Mouse (Mus musculus) gastrocnemius, postnatal 14 days (tissue): ENCODE measurements around the gene Lrrtm3. TPM values are rescaled to one million over a fixed set of nuclear protein-coding genes. Genes with fewer than 3 reads are reported as not detected.

Source experiments
- DNase-seq: peaks from one replicate; pipeline ENCODE4 v3.0.0; 2021; ENCODE audit warnings: mixed read lengths
- intact Hi-C: fragments of 180-260 bp; cut with DNase I; formaldehyde crosslinking; loops from one replicate; pipeline ENCODE4 v1.15.1; 2025; ENCODE audit warnings: low total_unique reads
- long read RNA-seq, 2 experiments: library from polyadenylated mRNA; stranded (forward); transcript quantifications; one replicate each; pipeline ENCODE4 v2.0.0; 2021
- total RNA-seq, 2 experiments: library from RNA; stranded (reverse); gene quantifications; 2 replicates each; pipeline ENCODE4 v1.2.3; 2021

Gene Lrrtm3
- under 1 TPM in 1 of 2 experiments, not detected in 1; 0.51 TPM for total RNA-seq
- long read RNA-seq, experiment 1, partial matches to known transcripts: 1 of 4 reads
- long read RNA-seq, experiment 1, other reads (novel, unspliced or antisense): 3 of 4 reads
- long read RNA-seq, experiment 2, partial matches to known transcripts: 0 of 2 reads
- long read RNA-seq, experiment 2, other reads (novel, unspliced or antisense): 1 of 2 reads

DNA sequence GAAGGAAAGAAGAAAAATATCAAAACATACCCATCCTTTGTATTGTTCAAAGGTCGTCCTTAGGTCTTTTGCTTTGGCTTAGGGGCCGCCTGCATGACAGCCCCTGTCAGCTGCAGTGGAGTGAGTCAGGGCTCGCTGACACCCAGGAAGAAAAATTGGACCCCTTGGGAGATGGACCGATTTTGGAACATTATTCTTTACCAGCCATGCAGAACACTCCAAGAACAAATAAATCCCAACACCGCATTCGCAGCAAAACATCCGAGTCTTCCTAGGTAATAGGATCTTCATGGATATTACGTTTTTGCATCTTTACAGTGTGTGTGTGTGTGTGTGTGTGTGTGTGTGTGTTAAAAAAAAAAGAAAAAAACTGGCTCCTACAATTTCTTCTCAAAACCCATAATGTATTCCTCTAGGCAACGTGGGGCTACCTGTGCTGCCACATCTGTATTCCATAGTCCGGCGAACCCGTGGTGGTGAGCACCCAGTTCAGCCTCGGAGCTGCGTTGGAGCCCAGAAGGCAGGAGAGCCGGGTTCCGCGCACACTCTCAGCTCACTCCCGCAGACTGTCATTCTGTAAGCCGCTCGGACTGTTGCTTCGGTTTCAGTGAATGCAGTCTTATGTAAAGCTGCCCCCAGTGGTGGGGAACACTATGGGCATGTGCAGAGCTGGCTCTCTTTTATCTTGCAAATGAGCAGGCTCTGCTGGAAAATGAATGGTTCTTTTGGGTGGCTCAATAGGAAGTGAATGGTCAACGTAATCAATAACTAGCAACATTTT lies at the start of gene Lrrtm3:
TSS of gene Lrrtm3 (minus strand) at position 598 of the 781 bp plus-strand sequence.
- peak; percentile 25 for DNase-seq
- intact Hi-C loops: loop anchor here (10.0 kb wide), 1 partner anchor 185 kb away; no protein-coding TSS in a partner anchor

DNA sequence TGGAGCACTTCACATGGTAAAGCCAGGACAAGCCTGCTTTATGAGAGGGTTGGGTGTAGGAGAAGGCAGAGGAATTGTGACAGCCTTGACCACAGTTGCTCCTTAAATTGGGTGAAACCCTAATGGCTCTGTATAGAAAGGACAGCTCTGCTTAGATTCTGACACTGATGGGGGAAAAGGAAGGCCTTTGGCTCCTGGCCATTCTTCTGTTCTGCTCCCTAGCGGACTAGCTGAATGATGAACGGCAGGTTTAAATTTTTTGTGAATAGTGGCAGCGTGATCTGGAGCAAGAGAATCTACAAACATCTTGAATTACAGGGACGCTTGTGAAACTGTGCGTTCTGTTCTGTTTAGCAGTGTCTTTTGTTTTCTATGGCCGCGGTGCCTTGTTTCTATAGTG lies 45.4 kb upstream of the Lrrtm3 start:
- intact Hi-C loops: no loop called here
- no peak for DNase-seq

DNA sequence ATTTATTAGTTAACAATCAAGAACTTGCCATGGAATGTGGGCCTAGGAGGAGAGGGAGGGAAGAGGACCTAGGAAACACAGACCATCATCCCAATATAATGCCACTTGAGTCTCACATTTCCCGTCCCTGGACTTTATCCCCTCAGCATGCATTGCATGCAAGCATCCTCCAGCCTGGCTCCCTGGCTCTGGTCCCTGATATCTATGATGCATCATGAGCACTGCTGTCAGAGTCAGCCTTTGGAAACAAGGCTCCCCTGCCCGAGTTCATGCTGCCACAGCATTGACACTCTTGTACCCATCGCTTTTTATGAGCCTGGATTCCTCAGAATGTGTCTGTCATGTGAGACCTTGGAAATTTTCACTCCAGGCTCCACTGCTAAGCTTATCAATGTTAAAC lies 43.4 kb upstream of the Lrrtm3 start:
- DNase-seq: no peak
- intact Hi-C loops: no loop called here

DNA sequence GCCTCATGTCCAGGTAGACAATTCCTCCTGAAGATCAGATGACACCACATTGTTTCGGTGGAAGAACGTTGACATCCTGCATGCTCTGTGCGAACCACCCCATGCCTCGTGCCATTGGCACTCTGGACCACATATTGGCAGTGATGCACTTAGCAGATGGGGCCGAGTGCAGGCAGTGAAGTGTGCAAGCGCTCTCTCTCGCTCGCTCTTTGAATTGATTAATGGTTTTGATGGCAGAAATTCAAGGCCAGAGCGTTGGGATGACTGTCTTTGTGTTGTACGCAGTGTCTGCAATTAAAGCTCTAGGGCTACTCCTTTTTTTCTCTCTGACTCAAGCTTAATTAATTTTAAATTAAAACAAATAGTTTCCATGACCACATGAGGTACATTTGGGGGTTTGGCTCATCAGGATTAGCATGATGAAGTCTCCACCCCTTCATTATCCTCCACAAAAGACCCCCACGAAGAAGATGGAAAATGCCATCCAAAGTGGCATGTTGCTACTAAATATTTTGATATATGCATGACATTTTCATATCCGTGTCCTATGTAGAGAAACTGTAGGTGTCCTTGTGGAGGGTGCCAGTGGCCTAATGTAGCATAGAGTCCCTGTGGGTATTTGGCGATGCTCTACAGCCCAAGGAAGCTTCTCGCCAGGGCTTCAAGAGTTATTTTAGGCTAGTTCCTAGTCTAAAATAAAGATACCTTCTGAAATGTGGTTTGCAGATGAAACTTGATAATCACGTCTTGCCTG lies 40.5 kb upstream of the Lrrtm3 start:
- intact Hi-C loops: no loop called here
- DNase-seq: no peak

- intact Hi-C loops: no loop called here
- DNase-seq: no peak
Observed at GRCm38 (mm10) chr10:64118833-64119232, 28.8 kb upstream of the Lrrtm3 start.

GRCm38 (mm10) chr10:64115246-64115645 lies 25.2 kb upstream of the Lrrtm3 start:
- intact Hi-C loops: no loop called here
- DNase-seq: no peak

- DNase-seq: no peak
- intact Hi-C loops: no loop called here
Observed at GRCm38 (mm10) chr10:64096532-64096931, 6.5 kb upstream of the Lrrtm3 start.

- intact Hi-C loops: loop anchor here (10.0 kb wide), 1 partner anchor 186 kb away; no protein-coding TSS in a partner anchor
- no peak for DNase-seq
Observed at GRCm38 (mm10) chr10:64088774-64089460, 1.2 kb downstream of the Lrrtm3 start.

DNA sequence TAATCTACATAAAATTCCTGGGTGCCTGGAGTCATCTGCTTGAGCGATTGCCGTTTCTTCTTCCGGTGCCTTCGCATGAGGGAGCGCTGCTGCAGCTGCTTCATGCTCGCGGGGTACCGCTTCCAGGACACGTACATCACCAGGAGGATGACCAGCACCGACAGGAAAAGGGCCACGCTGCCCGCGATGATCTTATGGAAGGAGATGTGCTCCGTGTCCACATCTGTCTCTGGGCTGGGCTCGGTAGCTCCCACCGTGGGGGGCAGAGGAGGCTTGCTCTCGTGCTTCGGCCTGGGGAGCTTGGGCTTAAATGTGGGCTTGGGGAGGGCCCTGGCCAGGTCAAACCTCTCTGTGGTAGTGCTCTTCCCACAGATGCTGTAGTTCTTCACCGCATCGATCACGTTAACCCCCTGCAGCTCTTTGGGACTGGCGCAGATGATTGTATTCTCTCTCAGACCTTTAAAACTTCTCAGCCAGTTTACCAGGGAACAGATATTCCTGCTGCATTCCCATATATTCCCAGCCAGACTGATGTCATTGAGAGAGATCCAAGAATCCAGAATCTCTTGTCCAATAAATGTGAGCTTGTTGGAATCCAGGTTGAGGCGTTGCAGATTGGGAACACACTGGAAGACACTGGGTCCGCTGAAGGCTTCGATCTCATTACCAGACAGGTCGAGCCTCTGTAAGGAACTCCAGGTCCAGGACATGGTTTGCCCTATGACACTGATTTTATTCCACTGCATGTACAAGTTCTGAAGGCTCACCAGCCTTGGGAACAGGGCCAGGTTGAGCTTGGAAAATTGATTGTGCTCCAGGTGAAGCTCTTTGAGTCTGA lies 1.9 kb downstream of the Lrrtm3 start:
- peak; percentile 10 for DNase-seq
- intact Hi-C loops: loop anchor here (10.0 kb wide), 1 partner anchor 187 kb away; no protein-coding TSS in a partner anchor

GRCm38 (mm10) chr10:64087521-64087920 lies 2.6 kb downstream of the Lrrtm3 start:
- DNase-seq: no peak
- intact Hi-C loops: loop anchor here (10.0 kb wide), 1 partner anchor 187 kb away; no protein-coding TSS in a partner anchor

DNA sequence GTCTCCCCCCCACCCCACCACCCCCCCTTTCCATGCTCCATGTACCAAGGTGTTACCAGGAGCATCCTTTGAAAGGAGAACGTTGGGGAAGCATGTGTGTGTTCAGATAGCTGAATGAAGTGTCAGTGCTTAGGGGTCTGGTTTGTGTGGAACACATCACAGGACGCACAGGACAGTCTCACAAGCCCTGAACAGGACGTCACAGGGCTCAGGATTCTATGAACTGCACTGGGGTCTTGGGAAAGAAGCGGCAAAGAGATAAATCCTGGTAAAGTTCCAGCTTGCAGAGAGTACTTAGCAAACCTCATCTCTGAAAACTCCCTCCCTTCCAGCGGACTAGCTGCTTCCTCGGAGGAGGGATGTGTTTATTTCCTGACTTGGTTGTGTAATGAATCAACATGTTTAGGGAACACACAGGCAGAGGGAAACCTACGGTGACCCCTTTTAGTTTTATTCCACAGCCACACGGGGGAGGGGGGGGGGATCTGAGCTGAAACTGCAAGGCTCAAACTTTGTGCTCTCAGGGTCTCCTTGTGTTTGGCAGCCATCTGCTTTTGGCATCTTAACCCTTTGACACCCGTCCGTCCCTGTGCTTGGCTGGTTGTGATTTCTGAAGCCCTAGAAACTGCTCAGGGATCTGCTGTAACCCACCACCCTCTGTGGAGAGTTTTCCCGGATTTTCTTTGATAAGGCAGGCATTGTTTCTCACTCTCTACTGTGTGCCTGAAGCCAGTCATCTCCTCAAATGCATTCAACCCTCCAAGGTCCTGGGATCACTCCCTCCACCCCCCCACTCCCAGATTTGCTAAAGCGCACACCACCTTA lies 3.3 kb downstream of the Lrrtm3 start:
- no peak for DNase-seq
- intact Hi-C loops: loop anchor here (10.0 kb wide), 1 partner anchor 188 kb away; no protein-coding TSS in a partner anchor

GRCm38 (mm10) chr10:64086183-64086566 lies 3.9 kb downstream of the Lrrtm3 start:
- DNase-seq: no peak
- intact Hi-C loops: loop anchor here (10.0 kb wide), 1 partner anchor 189 kb away; no protein-coding TSS in a partner anchor

GRCm38 (mm10) chr10:64084465-64084864 lies 5.6 kb downstream of the Lrrtm3 start:
- DNase-seq: no peak
- intact Hi-C loops: loop anchor here (10.0 kb wide), 1 partner anchor 190 kb away; no protein-coding TSS in a partner anchor

- no peak for DNase-seq
- intact Hi-C loops: loop anchor here (10.0 kb wide), 1 partner anchor 191 kb away; no protein-coding TSS in a partner anchor
Observed at GRCm38 (mm10) chr10:64083813-64084212, 6.3 kb downstream of the Lrrtm3 start.

- no peak for DNase-seq
- intact Hi-C loops: loop anchor here (10.0 kb wide), 1 partner anchor 192 kb away; no protein-coding TSS in a partner anchor
Observed at GRCm38 (mm10) chr10:64082345-64082744, 7.7 kb downstream of the Lrrtm3 start.

DNA sequence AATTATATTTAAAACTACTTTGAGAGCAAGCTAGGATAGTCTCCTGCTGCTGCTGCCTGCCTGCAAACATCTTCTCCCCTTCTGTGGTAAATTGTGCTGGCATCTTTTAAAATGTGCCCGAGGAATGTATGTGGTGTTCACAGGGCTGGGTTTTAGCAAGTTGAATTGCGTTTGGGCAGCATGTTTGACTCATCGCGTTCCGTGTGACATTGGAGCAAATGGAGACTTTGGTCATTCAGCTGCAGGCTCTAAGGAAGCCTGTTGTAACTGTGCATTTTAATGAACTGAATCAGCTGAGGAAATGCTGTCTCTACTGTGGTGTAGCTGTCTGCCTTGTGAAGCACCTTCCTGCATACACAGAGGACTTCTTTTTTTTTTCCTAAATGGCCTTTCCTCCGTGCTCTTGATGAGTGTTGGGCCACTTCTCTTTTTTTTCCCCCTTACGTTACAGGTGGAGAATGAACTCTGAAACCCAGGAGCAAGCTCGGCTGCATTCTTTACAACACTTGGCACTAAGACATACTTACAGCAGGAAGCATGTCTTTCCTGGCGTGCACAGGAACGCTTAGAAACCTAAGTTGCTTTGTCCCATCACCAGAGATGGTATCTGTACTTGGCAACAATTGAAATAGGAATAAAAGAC lies 13.5 kb downstream of the Lrrtm3 start:
- no peak for DNase-seq
- intact Hi-C loops: no loop called here

DNA sequence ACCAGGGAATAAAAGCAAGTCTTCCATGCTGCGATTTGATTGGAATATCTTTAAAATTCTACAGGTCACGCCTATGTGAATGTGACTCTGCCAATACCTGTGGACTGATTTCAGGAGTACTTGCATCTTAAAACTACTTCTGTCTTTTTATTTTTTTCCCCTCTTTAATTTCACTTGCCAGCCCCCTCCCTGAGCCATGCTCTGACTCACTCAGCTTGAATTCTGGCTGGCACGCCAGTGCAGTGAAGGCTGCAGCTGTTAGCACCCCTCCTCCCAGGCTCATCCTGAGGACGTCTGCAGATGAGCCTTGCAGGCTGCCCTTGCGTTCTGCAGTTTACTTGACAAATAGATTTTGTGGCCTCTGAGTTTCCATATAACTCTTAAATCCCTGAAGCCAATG lies 14.1 kb downstream of the Lrrtm3 start:
- intact Hi-C loops: no loop called here
- peak; percentile 73 for DNase-seq
